Mouse (Mus musculus) limb, embryonic 13.5 days (tissue): ENCODE results near the gene Trim71. TPM values are rescaled to one million over a fixed set of nuclear protein-coding genes. Genes with fewer than 3 reads are reported as not detected.

ENCODE experiments used
- ATAC-seq: fragments of 200-750 bp; cut with Nextera tagmentation; 2 replicates; pipeline ENCODE4 v1.8.0; 2017; ENCODE audit warnings: low read depth, moderate number of reproducible peaks, moderate TSS enrichment; ENCODE audit not compliant: low FRiP score
- H3K27ac ChIP-seq: fragments of 300-500 bp; sonication (generic); 2 replicates; pipeline ENCODE4 v1.5.1; 2015; ENCODE audit warnings: inconsistent platforms, mild to moderate bottlenecking, moderate library complexity
- H3K27me3 ChIP-seq: fragments of 300-500 bp; sonication (generic); 2 replicates; pipeline ENCODE4 v1.6.1; 2015; ENCODE audit warnings: mild to moderate bottlenecking, inconsistent platforms
- H3K36me3 ChIP-seq: fragments of 300-500 bp; sonication (generic); 2 replicates; pipeline ENCODE4 v1.6.1; 2015; ENCODE audit warnings: inconsistent platforms, mild to moderate bottlenecking, moderate library complexity
- H3K4me1 ChIP-seq: fragments of 300-500 bp; sonication (generic); 2 replicates; pipeline ENCODE4 v1.6.1; 2015; ENCODE audit warnings: inconsistent platforms
- H3K4me2 ChIP-seq: fragments of 300-500 bp; sonication (generic); replicated peaks from 2 replicates; pipeline ENCODE4 v1.6.1; 2015; ENCODE audit warnings: inconsistent platforms, mild to moderate bottlenecking, moderate library complexity
- H3K4me3 ChIP-seq: fragments of 300-500 bp; sonication (generic); 2 replicates; pipeline ENCODE4 v1.5.1; 2015; ENCODE audit warnings: moderate library complexity, mild to moderate bottlenecking, inconsistent platforms
- H3K9ac ChIP-seq: fragments of 300-500 bp; sonication (generic); 2 replicates; pipeline ENCODE4 v1.6.1; 2015; ENCODE audit warnings: mild to moderate bottlenecking, inconsistent platforms
- H3K9me3 ChIP-seq: fragments of 300-500 bp; sonication (generic); 2 replicates; pipeline ENCODE4 v1.6.1; 2016; ENCODE audit warnings: inconsistent platforms
- WGBS: fragments of 180-500 bp; shearing (Covaris S2); methylation state at CpG from one replicate; pipeline ENCODE4 v1.1.7; 2015; 5-methylcytosine and 5-hydroxymethylcytosine counted together
- polyA plus RNA-seq: library from polyadenylated mRNA; unstranded; fragments of >200 nt; fragmentation: Nextera tagmentation; extraction: Ambion mirVana; gene quantifications from 2 replicates; pipeline ENCODE4 v1.2.1, GENCODE M21; 2015

The Trim71 gene
- 0.62 and 0.91 TPM in 2 replicates for polyA plus RNA-seq

DNA sequence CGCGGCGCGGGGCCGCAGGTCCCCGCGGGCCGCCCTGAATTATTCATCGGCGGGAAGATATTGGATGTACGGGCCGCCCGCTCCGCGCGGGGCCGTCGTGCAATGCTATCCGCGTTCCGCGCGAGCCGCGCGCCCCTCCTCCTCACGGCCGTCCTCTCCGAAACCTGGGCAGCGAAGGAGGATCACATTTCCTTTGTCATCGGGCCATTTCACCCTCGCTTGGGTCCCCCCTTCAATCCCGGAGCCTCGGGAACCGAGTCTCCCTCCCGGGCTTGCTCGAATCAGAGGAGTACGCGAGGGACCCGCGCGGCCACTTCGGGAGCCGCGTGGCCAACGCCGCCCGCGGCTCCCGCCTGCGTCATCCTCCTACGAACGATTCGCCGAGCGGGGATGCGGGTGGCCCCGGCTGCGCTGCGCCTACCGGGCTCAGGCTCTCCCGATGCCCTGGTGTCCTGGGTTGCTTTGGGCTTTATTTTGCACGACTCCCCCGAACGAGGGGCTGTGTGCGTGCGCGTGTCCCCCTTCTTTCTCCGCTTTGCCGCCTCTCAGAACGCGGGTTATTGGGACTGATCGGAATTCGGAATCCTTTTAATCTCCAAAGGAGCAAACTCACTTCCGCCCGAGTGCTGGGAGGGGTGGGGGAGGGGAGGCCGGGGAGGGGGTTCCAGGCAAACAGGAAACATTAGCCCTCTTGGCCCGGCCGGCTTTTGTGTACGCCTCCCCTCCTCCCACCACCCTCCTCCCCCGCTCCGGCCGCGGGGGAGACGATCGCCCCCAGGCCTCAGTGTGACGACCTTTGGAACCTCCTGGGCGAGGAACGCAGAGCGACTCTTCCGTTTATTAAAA lies at the start of gene Trim71:
Gene Trim71 (minus strand): TSS at position 609 of the 846 bp plus-strand sequence.
- no peaks in the 10 kb centered on the region for H3K9me3 ChIP-seq
- peaks cover 36% of the 10 kb centered on the region for H3K27me3 ChIP-seq
- peak within 1 kb of the TSS; percentile 93 for H3K4me2 ChIP-seq
- H3K36me3 ChIP-seq: no peaks in the 10 kb centered on the region
- peaks cover 43% of the 10 kb centered on the region for H3K4me1 ChIP-seq
- H3K4me3 ChIP-seq: peak within 1 kb of the TSS; percentile 68
- under 1% methylated on average over 88 of the region's 91 CpGs for WGBS
- peak within 1 kb of the TSS; percentile 58; the same call in 1 of the 2 replicates for H3K27ac ChIP-seq
- ATAC-seq: 0 out of 2 replicates have a peak, but pooled peaks have one; percentile 22
- peak within 1 kb of the TSS; percentile 73 for H3K9ac ChIP-seq

DNA sequence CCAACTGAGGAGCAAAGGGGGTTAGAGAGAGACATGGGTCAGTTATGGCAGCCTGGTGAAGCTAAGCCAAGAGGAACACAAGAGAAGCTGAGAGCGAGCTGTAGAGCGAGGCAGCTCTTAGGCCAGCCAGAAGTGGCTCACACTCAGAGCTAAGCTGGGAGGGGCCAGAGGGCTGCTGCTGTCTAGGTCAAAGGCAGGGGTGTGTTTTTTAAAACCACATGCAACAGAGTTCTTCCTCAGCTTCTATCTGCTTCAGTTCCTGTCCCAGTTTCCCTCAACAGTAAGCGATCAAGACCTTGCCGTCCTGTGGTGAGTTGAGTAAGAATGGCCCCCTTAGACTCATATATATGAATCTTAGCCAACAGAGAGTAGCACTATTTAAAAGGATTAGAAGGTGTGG lies 48.9 kb upstream of the Trim71 start:
- Histone ChIP-seq H3K9me3 (no peaks in the 10 kb centered on the region), H3K9ac (no peak overlapping the region), H3K4me1 (no peaks in the 10 kb centered on the region), H3K27me3 (no peaks in the 10 kb centered on the region), H3K4me3 (no peak overlapping the region), H3K27ac (no peak overlapping the region), H3K4me2 (no peak overlapping the region), H3K36me3 (peaks cover 88% of the 10 kb centered on the region)
- ATAC-seq: no peak
- WGBS: 97% methylated on average over 4 of the region's 4 CpGs

DNA sequence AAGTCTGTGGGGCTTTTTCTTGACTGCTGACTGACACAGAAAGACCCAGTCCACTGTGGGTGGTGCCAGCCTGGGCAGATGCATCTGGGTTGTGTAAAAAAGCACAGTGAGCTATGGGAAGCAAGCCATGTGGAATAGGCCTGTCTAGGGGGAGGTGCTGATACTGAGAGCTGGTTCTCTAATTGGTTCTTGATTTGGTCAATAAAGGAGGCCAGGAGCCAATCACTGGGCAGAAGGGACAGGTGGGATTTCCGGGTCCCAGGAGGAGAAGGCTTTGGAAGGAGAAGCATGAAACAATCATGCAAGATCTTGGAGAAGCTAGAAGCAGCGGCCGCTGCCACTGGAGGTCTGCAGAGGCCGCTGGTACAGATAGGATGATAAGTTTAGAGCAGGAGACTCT lies 48.4 kb upstream of the Trim71 start:
- H3K4me2 ChIP-seq: no peak overlapping the region
- H3K4me3 ChIP-seq: no peak overlapping the region
- H3K27me3 ChIP-seq: no peaks in the 10 kb centered on the region
- H3K36me3 ChIP-seq: peaks cover 88% of the 10 kb centered on the region
- WGBS: 84% methylated on average over 4 of the region's 4 CpGs
- ATAC-seq: no peak
- H3K4me1 ChIP-seq: no peaks in the 10 kb centered on the region
- no peak overlapping the region for H3K9ac ChIP-seq
- no peaks in the 10 kb centered on the region for H3K9me3 ChIP-seq
- H3K27ac ChIP-seq: no peak overlapping the region

DNA sequence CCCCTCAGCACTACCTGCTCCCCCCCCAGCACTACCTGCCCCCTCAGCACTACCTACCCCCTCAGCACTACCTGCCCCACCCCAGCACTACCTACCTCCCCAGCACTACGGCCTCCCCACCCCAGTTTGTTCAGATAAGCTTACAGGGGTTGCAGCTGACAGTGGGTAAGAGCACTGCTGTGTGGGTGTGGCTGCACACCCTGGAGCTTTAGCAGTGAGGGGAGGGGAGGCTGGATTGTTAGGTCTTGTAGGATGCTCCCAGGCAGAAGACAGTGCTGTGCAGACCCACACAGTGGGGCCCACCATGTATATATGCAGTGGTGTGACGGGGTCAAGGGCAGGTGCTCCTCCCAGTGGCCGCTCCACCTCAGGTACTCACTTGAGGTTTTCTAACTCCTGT lies 46.1 kb upstream of the Trim71 start:
- Histone ChIP-seq H3K9me3 (no peaks in the 10 kb centered on the region), H3K4me1 (no peaks in the 10 kb centered on the region), H3K4me2 (no peak overlapping the region), H3K27me3 (no peaks in the 10 kb centered on the region), H3K36me3 (peaks cover 94% of the 10 kb centered on the region), H3K9ac (no peak overlapping the region), H3K27ac (no peak overlapping the region), H3K4me3 (no peak overlapping the region)
- 98% methylated on average over 3 of the region's 3 CpGs for WGBS
- no peak for ATAC-seq

DNA sequence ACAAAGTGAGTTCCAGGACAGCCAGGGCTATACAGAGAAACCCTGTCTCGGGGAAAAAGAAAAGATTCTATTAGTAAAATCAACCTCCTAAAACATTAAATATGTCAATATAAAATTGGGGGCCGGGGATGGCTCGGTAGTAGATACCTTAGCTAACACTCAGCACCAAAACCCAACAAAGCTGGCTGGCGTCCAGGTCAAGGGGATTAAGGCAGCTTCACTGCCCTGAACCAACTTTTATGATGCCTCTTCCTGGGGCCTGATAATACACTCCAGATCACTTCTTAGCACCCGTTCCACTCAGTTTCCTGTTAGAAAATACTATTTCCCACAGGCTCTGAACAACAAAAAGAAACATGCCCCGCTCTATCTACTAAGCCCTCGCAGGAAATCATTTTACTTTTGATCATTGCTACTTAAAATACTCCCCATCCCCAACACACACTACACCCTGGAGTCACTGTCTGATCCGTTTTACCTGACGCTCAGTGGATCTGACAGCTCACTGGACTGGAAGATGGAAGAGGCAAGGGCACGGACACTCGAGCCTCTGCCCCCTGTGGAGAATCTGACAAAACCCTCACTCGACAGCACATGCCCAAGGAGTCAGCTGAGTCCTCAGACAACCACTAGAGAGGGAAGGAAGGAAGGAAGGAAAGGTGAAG lies 39.8 kb upstream of the Trim71 start:
- no peak for ATAC-seq
- Histone ChIP-seq H3K4me2 (no peak overlapping the region), H3K9ac (no peak overlapping the region), H3K27me3 (no peaks in the 10 kb centered on the region), H3K27ac (no peak overlapping the region), H3K9me3 (no peaks in the 10 kb centered on the region), H3K4me1 (no peaks in the 10 kb centered on the region), H3K4me3 (no peak overlapping the region), H3K36me3 (peaks cover 81% of the 10 kb centered on the region)
- WGBS: 56% methylated on average over 12 of the region's 12 CpGs

DNA sequence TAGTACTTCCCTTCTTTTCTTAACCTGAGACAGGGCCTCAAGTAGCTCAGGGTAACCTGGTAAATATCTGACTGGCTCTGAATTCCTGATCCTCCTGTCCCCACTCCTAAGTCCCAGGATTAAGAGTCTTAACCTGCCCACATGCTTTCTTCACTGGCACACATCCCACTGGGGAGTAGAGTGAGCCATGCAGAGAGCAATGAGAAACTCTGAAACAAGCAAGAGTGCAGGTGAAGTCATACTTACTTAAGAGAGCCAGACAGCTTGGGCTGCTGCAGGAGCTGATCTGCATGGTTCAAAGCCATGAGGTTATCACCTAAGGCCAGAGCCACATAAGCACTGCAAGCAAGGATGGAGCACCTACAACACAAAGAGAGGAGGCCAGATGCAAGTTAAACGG lies 36.9 kb upstream of the Trim71 start:
- H3K9me3 ChIP-seq: no peaks in the 10 kb centered on the region
- ATAC-seq: no peak
- no peak overlapping the region for H3K4me3 ChIP-seq
- 89% methylated on average over 1 of the region's 1 CpGs for WGBS
- no peak overlapping the region for H3K4me2 ChIP-seq
- H3K9ac ChIP-seq: no peak overlapping the region
- no peaks in the 10 kb centered on the region for H3K27me3 ChIP-seq
- H3K36me3 ChIP-seq: peaks cover 80% of the 10 kb centered on the region
- H3K4me1 ChIP-seq: no peaks in the 10 kb centered on the region
- H3K27ac ChIP-seq: no peak overlapping the region

DNA sequence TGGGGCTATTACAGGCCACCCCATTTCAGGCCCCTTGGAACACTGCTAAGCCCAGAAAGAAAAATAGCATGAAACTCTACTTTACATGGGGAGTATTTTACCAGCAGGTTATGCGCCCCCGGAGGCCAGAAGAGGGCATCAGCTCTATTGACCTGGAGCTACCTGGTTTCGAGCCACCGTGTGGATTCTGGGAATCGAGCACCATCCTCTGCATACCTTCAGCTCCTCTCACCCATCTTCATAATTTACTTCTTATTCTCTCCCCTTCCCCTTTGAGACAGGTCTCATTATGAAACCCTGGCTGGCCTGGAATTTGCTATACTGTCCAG lies 20.8 kb upstream of the Trim71 start:
- 41% methylated on average over 5 of the region's 5 CpGs for WGBS
- peaks cover 44% of the 10 kb centered on the region for H3K36me3 ChIP-seq
- H3K9ac ChIP-seq: no peak overlapping the region
- no peak overlapping the region for H3K27ac ChIP-seq
- no peaks in the 10 kb centered on the region for H3K9me3 ChIP-seq
- H3K4me2 ChIP-seq: peak overlapping the region; percentile 76
- no peak overlapping the region for H3K4me3 ChIP-seq
- ATAC-seq: no peak
- H3K4me1 ChIP-seq: peaks cover 11% of the 10 kb centered on the region
- no peaks in the 10 kb centered on the region for H3K27me3 ChIP-seq

DNA sequence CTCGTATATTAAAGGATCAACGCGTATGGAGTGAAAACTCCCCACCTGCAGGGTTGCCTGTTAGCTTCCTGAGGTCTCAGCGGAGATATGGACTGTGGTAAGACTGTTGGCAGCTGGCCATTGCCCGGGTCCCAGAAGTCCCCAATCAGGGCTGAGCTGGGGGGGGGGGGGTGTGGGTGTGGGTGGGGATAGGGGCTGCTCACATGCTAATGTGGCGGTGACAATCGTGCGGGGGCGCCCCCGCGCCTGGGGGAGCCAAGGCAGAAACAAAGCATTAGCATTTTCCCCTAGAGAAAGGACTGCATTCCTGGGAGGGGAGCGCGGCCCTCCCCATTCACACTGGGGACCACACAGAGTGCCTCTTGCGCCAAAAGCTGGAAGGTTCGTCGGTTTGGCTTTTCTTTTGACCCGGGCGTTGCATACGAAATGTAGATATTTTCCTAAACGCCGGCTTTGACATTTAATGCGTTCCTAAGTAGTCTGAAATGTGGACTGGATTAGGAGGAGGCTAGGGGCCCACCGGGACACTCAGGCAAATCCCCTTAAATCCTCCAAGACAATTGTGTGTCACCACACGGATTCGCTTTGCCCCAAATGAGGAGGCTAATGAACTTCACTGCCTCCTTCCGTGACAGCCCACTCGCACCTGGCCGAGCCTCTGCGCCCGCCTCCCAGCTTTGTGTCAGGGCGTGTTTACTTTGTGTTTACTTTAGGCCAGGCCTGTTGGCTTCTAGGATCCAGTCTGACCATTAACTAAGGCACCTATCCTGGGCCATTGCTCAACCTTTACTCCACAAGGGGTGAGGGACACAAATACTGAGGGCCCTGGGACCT lies 20.2 kb upstream of the Trim71 start:
- Histone ChIP-seq H3K27me3 (no peaks in the 10 kb centered on the region), H3K9ac (peak overlapping the region; percentile 58), H3K4me3 (peak overlapping the region; percentile 44), H3K9me3 (no peaks in the 10 kb centered on the region), H3K36me3 (peaks cover 38% of the 10 kb centered on the region), H3K4me2 (peak overlapping the region; percentile 76), H3K27ac (peak overlapping the region; percentile 48; the same call in 1 of the 2 replicates), H3K4me1 (peaks cover 13% of the 10 kb centered on the region)
- ATAC-seq: peak; percentile 66
- 3% methylated on average over 31 of the region's 31 CpGs for WGBS

DNA sequence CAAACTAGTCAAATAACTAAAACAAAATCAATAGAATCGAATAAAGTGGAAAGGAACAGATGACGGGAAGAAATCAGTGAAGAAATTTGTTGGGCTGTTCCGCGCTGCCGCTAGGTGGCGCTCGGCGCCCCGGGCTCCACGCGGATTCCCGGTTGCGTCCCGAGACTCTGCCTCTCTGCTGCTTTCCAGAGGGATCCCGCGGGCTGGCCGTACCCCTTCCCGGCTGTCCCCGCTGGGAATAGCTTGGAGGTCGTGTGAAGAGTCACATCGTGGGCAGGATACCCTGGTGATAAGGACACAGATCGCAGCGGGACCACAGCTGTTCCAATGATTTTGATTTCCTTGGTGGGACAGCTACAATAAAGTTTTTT lies 19.6 kb upstream of the Trim71 start:
- peak overlapping the region; percentile 48 for H3K27ac ChIP-seq

DNA sequence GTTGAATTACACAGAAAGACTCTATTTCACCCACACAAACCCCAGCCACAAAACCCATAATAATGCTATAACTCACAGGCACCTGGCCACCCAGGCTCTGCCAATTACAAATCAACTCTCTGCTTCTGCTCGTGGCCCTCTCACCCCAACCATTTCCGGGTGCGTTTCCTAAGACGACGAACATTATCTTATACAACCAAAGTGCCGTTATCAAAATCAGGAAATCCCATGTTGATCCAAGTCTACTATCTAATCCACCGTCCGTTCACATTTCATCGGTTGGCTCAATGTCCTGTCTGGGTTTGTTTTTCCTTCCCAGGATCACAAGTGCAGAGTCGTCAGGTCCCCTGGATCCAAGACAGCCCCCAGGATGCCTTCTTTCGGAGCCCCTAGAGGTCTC lies 14.5 kb upstream of the Trim71 start:
- Histone ChIP-seq H3K4me2 (peak overlapping the region; percentile 44), H3K4me1 (peaks cover 15% of the 10 kb centered on the region), H3K27me3 (no peaks in the 10 kb centered on the region), H3K36me3 (no peaks in the 10 kb centered on the region), H3K4me3 (no peak overlapping the region), H3K9me3 (no peaks in the 10 kb centered on the region), H3K9ac (no peak overlapping the region), H3K27ac (peak overlapping the region; percentile 49; the same call in 1 of the 2 replicates)
- ATAC-seq: peak; percentile 52; the same call in 1 of the 2 replicates
- 38% methylated on average over 11 of the region's 11 CpGs for WGBS

More for the DNA sequence above, 19.6 kb upstream of the Trim71 start:
- H3K4me3 ChIP-seq: peak overlapping the region; percentile 44
- peaks cover 19% of the 10 kb centered on the region for H3K4me1 ChIP-seq
- H3K9ac ChIP-seq: peak overlapping the region; percentile 58
- H3K9me3 ChIP-seq: no peaks in the 10 kb centered on the region
- H3K27me3 ChIP-seq: no peaks in the 10 kb centered on the region
- ATAC-seq: peak; percentile 58
- H3K36me3 ChIP-seq: peaks cover 32% of the 10 kb centered on the region
- H3K4me2 ChIP-seq: peak overlapping the region; percentile 76
- under 1% methylated on average over 23 of the region's 23 CpGs for WGBS

DNA sequence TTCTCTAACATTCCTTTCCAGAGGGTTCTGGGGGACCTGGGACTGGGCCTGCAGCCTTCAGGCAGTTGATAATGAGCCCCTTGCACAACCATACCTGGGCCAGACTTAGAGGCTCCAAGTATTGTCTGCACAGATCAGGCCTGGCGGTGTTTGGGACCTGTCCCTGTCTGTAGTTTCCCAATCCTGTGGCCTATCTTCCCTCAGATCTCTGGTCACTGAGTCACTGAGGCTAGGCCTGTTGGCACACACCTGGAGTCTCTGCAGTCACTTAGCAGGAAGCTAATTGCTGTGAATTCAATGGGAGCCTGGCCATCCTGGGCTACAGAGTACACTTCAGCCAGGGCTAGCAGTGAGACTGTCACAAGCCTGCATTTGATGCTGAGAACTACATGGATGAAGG lies 11.8 kb upstream of the Trim71 start:
- WGBS: 77% methylated on average over 1 of the region's 1 CpGs
- peaks cover 15% of the 10 kb centered on the region for H3K4me1 ChIP-seq
- no peaks in the 10 kb centered on the region for H3K36me3 ChIP-seq
- H3K9me3 ChIP-seq: no peaks in the 10 kb centered on the region
- no peak overlapping the region for H3K4me2 ChIP-seq
- no peak overlapping the region for H3K4me3 ChIP-seq
- ATAC-seq: no peak
- no peaks in the 10 kb centered on the region for H3K27me3 ChIP-seq
- H3K27ac ChIP-seq: no peak overlapping the region
- H3K9ac ChIP-seq: no peak overlapping the region

DNA sequence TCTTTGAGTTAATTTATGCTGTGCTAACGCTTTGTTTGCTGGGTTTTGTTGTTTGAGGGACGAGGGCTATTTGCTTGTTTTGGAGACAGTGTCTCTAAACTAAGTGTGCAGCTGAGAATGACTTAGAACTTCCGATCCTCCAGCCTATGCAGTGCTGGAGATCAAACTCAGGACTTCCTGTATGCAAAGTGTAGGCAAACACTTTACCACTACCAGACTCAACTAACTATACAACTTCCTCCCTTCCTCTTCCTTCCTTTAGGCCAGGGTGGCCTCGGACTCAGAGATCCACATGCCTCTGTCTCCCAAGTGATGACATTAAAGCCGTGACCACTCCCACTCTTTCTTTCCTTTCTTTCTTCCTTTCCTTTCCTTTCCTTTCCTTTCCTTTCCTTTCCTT lies 9.4 kb upstream of the Trim71 start:
- Histone ChIP-seq H3K27ac (no peak overlapping the region), H3K9me3 (no peaks in the 10 kb centered on the region), H3K27me3 (no peaks in the 10 kb centered on the region), H3K36me3 (no peaks in the 10 kb centered on the region), H3K4me3 (no peak overlapping the region), H3K4me1 (peaks cover 5% of the 10 kb centered on the region), H3K9ac (no peak overlapping the region), H3K4me2 (no peak overlapping the region)
- no peak for ATAC-seq
- 55% methylated on average over 5 of the region's 5 CpGs for WGBS
